Mouse (Mus musculus): ENCODE data around the gene Vmn2r22.
"Not testable (repeated sequence)": the region's sequence is repeated elsewhere in the genome, so short reads cannot be mapped to it uniquely, and the experiment has no call there.

The Vmn2r22 gene

DNA sequence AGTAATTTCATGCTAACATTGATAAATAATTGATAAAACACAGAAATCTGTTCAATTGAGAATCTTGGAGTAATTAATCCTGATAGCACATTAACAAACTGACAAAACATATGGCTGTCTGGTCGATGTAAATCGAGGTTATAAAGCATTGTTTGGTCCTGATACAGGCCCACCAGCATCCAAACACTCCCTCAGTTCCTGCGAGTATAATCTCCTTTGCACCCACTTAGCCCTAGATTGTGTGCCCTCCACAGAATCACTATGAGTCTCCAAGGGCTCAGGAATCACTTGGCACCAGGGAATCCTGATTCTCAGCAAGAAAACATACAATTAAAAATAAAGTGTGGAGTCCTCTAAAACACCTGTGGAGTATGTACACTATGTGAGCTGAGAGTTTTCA lies at the start of gene Vmn2r22:
Vmn2r22 (minus strand) TSS at position 101 of the 400 bp plus-strand sequence.
- not testable (repeated sequence) for DNase-seq (ENCODE audit: low spot score)

GRCm38 (mm10) chr6:123697213-123697612 lies 46.7 kb upstream of the Vmn2r22 start:
- DNase-seq (ENCODE audit: low spot score), result no peak

DNA sequence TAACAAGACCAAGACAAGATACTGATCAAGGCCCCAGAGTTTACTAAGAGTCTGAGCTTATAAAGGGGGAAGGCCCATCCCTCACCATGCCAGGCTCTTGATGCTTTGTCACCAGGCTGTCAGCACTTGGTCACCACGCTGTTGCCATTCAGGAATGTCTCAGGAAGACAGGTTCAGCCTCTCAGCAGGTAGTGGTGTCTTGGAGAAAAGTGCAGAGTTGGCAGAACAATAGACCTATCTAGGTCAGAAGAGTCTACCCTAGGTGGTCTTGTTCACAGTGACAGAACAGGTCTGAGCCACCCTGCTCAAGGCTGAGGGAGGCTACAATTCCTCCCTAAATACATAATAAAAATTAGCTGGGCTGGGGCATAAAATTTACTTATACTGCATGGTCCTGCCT lies 46.1 kb upstream of the Vmn2r22 start:
- not testable (repeated sequence) for DNase-seq (ENCODE audit: low spot score)

GRCm38 (mm10) chr6:123657040-123657439 lies 6.5 kb upstream of the Vmn2r22 start:
- DNase-seq (ENCODE audit: low spot score), result no peak

DNA sequence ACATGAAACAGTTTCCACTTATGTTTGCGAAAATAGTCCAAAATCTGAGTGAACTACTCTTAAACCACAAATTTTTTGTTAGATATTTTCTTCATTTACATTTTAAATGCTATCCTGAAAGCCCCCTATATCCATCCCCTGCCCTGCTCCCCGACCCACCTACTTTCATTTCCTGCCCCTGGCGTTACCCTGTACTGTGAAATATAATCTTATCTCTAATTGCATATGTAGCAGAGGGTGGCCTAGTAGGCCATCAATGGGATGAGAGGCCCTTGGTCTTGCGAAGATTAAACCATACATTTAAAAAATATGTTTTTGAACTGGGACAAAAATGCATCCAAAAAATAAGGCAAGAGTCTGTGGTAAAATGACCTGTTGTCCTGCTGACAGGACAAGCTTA lies 11.1 kb downstream of the Vmn2r22 start:
- DNase-seq (ENCODE audit: low spot score), result not testable (repeated sequence)

DNA sequence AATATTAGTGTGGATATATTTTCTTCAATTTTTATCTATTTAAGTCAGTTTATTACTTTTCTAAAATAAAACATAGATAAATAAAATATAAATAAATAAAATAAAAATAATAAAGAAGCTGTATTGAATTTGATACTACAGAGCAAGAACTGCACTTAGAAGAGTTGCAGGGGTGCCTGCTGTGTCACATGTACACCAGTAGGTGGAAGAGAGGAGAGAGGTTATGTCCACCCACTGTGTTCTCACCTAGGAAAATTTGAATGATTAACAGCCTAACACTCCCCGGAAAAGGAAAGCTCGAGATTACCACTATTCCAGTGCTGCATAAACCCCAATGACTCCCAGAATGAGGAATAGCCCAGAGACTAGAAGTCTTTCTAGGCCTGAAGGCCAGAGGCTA lies 26.7 kb downstream of the Vmn2r22 start:
- DNase-seq (ENCODE audit: low spot score), result not testable (repeated sequence)

DNA sequence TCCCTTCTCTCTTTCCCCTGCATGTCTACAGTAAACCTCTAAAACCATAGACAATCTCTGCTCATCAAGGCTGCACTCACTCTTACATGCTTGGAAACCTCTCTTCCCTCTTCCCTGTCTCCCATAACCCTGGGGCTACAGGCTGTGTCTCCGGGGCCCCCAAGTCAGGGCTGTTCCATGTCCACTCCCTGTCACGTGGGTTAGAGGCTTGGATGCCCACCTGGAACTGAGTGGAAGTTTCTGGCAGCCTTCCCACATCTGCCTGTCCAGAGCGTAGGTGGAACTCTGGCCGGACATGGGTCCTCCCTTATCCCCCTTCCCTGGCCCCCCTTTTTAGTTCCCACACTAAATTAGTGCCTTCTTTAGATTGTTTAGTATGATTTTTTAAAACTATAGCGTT lies 62.2 kb downstream of the Vmn2r22 start:
- not testable (repeated sequence) for DNase-seq (ENCODE audit: low spot score)

DNA sequence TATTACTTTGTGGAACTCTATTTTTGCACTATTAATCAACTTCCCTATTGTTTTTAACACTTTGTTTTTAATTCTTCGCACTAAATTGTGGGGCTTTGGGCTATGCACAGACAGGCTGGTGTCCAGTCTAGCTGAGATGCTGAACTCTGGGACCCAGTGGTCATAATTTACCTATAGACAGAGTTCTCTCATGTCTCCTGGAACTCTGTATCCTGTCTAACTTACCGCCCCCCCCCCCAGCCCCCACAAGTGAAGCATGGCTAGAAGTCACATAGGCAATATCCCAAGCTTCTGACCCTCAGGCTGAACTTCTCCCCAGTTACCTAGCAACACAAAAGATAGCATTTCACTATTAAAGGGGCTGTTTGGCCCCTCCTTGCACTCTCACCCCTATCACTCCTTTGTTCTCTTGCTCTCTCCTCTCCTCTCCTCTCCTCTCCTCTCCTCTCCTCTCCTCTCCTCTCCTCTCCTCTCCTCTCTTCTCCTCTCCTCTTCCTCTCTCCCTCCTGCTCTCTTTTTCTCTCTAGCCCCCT lies 62.7 kb downstream of the Vmn2r22 start:
- DNase-seq (ENCODE audit: low spot score), result not testable (repeated sequence)

DNA sequence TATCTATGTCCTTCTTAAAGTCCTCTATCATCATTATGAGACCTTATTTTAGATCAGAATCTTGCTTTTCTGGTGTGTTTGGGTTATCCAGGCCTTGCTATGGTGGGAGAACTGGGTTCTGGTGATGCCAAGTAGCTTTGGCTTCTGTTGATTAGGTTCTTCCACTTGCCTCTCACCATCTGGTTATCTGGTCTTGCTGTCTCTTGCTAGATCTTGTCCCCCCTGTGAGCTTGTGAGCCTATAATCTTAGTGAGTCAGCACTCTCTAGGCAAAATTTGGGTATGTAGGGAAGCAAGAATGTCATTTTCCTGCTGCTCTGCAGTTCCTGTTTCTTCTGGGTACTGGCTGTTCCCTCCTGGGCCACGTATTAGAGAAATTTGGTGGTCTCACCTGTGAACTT lies 66.5 kb downstream of the Vmn2r22 start:
- DNase-seq (ENCODE audit: low spot score), result not testable (repeated sequence)

- DNase-seq (ENCODE audit: low spot score), result not testable (repeated sequence)
These were observed 75.8 kb downstream of the Vmn2r22 start for GRCm38 (mm10) chr6:123574698-123575097.
